In genomic region chr3:36532738-36533137, GRCm38 (mm10) we compare ENCODE assay signal across 15 mouse cellular contexts. TPM values are rescaled to one million over a fixed set of nuclear protein-coding genes. Genes with fewer than 3 reads are reported as not detected.
DNase-seq lines count a peak whose midpoint lies in the region; ATAC-seq lines count a peak whose summit lies in the region.
"Had no signal": no experiment of that assay in that cellular context is flagged by ENCODE, and none has a peak within 500 bp of the region (broad histone marks: within the 10 kb centered on the region; RNA-seq: fewer than 3 reads in every experiment).

No protein-coding gene starts in this region.

- no peak overlapping the region for H3K27ac ChIP-seq in liver, embryonic 15.5 days (replicated peaks)
- peak overlapping the region; percentile 71 for H3K27ac ChIP-seq in limb, embryonic 10.5 days
- H3K27ac ChIP-seq in stomach, embryonic 16.5 days (ENCODE audit: low read length) = peak overlapping the region; percentile 62
- H3K27ac ChIP-seq: hindbrain, embryonic 15.5 days had no signal

- no peaks in the 10 kb centered on the region for H3K9me3 ChIP-seq in liver, embryonic 15.5 days (replicated peaks)
- no peaks in the 10 kb centered on the region for H3K9me3 ChIP-seq in limb, embryonic 10.5 days (replicated peaks)
- no peaks in the 10 kb centered on the region for H3K9me3 ChIP-seq in stomach, embryonic 16.5 days (replicated peaks; ENCODE audit: control insufficient read depth, low read length)
- H3K9me3 ChIP-seq: hindbrain, embryonic 15.5 days had no signal

- DNase-seq in embryo, embryonic 10.5 days (ENCODE audit: low spot score) = peak; percentile 15
- no peak for DNase-seq in embryo, embryonic 11 days
- no peak for DNase-seq in liver
- no peak for DNase-seq in limb, embryonic 10.5 days (ENCODE audit: low spot score)
- no peak for DNase-seq in left cerebral cortex, postnatal 36 days (ENCODE audit: low spot score in 2 of 2)
- no peak for DNase-seq in cerebellum, postnatal 4 days (ENCODE audit: low spot score in 2 of 2)
- DNase-seq: adrenal gland, adult 8-10 months; heart, adult 18-20 months had no signal

- peaks cover 4% of the 10 kb centered on the region; the same call in 1 of the 2 replicates for H3K4me1 ChIP-seq in liver, embryonic 15.5 days (replicated peaks)
- H3K4me1 ChIP-seq in limb, embryonic 10.5 days = peaks cover 23% of the 10 kb centered on the region
- H3K4me1 ChIP-seq in stomach, embryonic 16.5 days (ENCODE audit: control insufficient read depth, insufficient read depth, low read length) = peaks cover 13% of the 10 kb centered on the region

- no peak for ATAC-seq in liver, embryonic 15.5 days (ENCODE audit: insufficient read depth)
- no peak for ATAC-seq in stomach, embryonic 16.5 days (ENCODE audit: insufficient read depth, low FRiP score)

- peaks cover 28% of the 10 kb centered on the region for H3K27me3 ChIP-seq in liver, embryonic 15.5 days
- peaks cover 23% of the 10 kb centered on the region for H3K27me3 ChIP-seq in limb, embryonic 10.5 days (ENCODE audit: low read depth, poor library complexity, severe bottlenecking)
- H3K27me3 ChIP-seq in stomach, embryonic 16.5 days (ENCODE audit: control insufficient read depth, insufficient read depth, low read length) = no peaks in the 10 kb centered on the region
- H3K27me3 ChIP-seq: hindbrain, embryonic 15.5 days had no signal

- no peaks in the 10 kb centered on the region for H3K36me3 ChIP-seq in liver, embryonic 15.5 days (replicated peaks)
- no peaks in the 10 kb centered on the region for H3K36me3 ChIP-seq in limb, embryonic 10.5 days
- H3K36me3 ChIP-seq in stomach, embryonic 16.5 days (ENCODE audit: control insufficient read depth, insufficient read depth, low read length) = no peaks in the 10 kb centered on the region
- H3K36me3 ChIP-seq: hindbrain, embryonic 15.5 days had no signal

- peak overlapping the region; percentile 6; the same call in 1 of the 2 replicates for H3K4me2 ChIP-seq in liver, embryonic 15.5 days
- 0 out of 2 replicates have a peak overlapping the region, but pooled peaks have one; percentile 15 for H3K4me2 ChIP-seq in stomach, embryonic 16.5 days (ENCODE audit: low read depth, low read length)

- no peak overlapping the region for H3K4me3 ChIP-seq in liver, embryonic 15.5 days (replicated peaks)
- no peak overlapping the region for H3K4me3 ChIP-seq in limb, embryonic 10.5 days
- peak overlapping the region; percentile 44; the same call in 1 of the 2 replicates for H3K4me3 ChIP-seq in stomach, embryonic 16.5 days (replicated peaks; ENCODE audit: low read length)

- intact Hi-C loops in left cerebral cortex, postnatal 36 days (cut with DNase I) = no loop called here

- 44% methylated on average over 7 of the region's 7 CpGs for WGBS in liver, embryonic 15.5 days (ENCODE audit: insufficient replicate concordance)
- WGBS in limb, embryonic 10.5 days = 31% methylated on average over 7 of the region's 7 CpGs
- 25% methylated on average over 7 of the region's 7 CpGs for WGBS in stomach, embryonic 16.5 days

- no peak overlapping the region for H3K9ac ChIP-seq in liver, embryonic 15.5 days
- no peak overlapping the region for H3K9ac ChIP-seq in stomach, embryonic 16.5 days (ENCODE audit: low read length)
- H3K9ac ChIP-seq: hindbrain, embryonic 15.5 days had no signal

RNA-seq across cellular contexts. Expression of gene Gm11549, which starts 11.1 kb away (rescaled TPM):
- polyA plus RNA-seq in liver, embryonic 15.5 days (2015; fragmentation: Nextera tagmentation; extraction: Ambion mirVana) = not detected in 2 replicates
- not detected in 2 replicates for polyA plus RNA-seq in limb, embryonic 10.5 days (2016; fragmentation: Nextera tagmentation; extraction: Ambion mirVana)
- 0.13 and 0.30 TPM in 2 replicates for polyA plus RNA-seq in stomach, embryonic 16.5 days (2015; fragmentation: Nextera tagmentation; extraction: Ambion mirVana)
- total RNA-seq in left cerebral cortex, postnatal 36 days (2021) = 10 to 100 TPM; 32.8 to 42.1 TPM
- total RNA-seq: adrenal gland, adult 8-10 months; heart, adult 18-20 months; megakaryocyte-erythroid progenitor cell, adult 5-6 weeks; monocyte, adult 5-6 weeks; neutrophil, adult 5-6 weeks had no signal
- polyA plus RNA-seq: kidney, embryonic 16.5 days had no signal

RNA-seq across cellular contexts. Expression of gene Exosc9, which starts 19.7 kb away (rescaled TPM):
- polyA plus RNA-seq in liver, embryonic 15.5 days (2015; fragmentation: Nextera tagmentation; extraction: Ambion mirVana) = 38.1 and 43.7 TPM in 2 replicates
- 93.1 and 98.5 TPM in 2 replicates for polyA plus RNA-seq in limb, embryonic 10.5 days (2016; fragmentation: Nextera tagmentation; extraction: Ambion mirVana)
- 49.9 and 50.4 TPM in 2 replicates for polyA plus RNA-seq in stomach, embryonic 16.5 days (2015; fragmentation: Nextera tagmentation; extraction: Ambion mirVana)
- total RNA-seq in left cerebral cortex, postnatal 36 days (2021) = 10 to 100 TPM; 39.1 to 41.9 TPM

RNA-seq across cellular contexts. Expression of gene Ccna2, which starts 39.2 kb away (rescaled TPM):
- 251 and 253 TPM in 2 replicates for polyA plus RNA-seq in liver, embryonic 15.5 days (2015; fragmentation: Nextera tagmentation; extraction: Ambion mirVana)
- polyA plus RNA-seq in limb, embryonic 10.5 days (2016; fragmentation: Nextera tagmentation; extraction: Ambion mirVana) = 244 TPM in 2 replicates
- polyA plus RNA-seq in stomach, embryonic 16.5 days (2015; fragmentation: Nextera tagmentation; extraction: Ambion mirVana) = 146 and 152 TPM in 2 replicates
- total RNA-seq in left cerebral cortex, postnatal 36 days (2021) = 1 to 10 TPM; 1.3 to 1.7 TPM
- total RNA-seq: neutrophil, adult 5-6 weeks had no signal

RNA-seq across cellular contexts. Expression of gene 1810062G17Rik, which starts 57.0 kb away (rescaled TPM):
- polyA plus RNA-seq in liver, embryonic 15.5 days (2015; fragmentation: Nextera tagmentation; extraction: Ambion mirVana) = 1.1 and 1.2 TPM in 2 replicates
- 0.55 and 0.84 TPM in 2 replicates for polyA plus RNA-seq in limb, embryonic 10.5 days (2016; fragmentation: Nextera tagmentation; extraction: Ambion mirVana)
- 1.4 and 2.8 TPM in 2 replicates for polyA plus RNA-seq in stomach, embryonic 16.5 days (2015; fragmentation: Nextera tagmentation; extraction: Ambion mirVana)
- not detected for total RNA-seq in left cerebral cortex, postnatal 36 days (2021)
- total RNA-seq: heart, adult 18-20 months; megakaryocyte-erythroid progenitor cell, adult 5-6 weeks; monocyte, adult 5-6 weeks had no signal

RNA-seq across cellular contexts. Expression of gene Anxa5, which starts 57.0 kb away (rescaled TPM):
- polyA plus RNA-seq in liver, embryonic 15.5 days (2015; fragmentation: Nextera tagmentation; extraction: Ambion mirVana) = 76.1 and 91.9 TPM in 2 replicates
- polyA plus RNA-seq in limb, embryonic 10.5 days (2016; fragmentation: Nextera tagmentation; extraction: Ambion mirVana) = 99.2 and 115 TPM in 2 replicates
- polyA plus RNA-seq in stomach, embryonic 16.5 days (2015; fragmentation: Nextera tagmentation; extraction: Ambion mirVana) = 323 and 376 TPM in 2 replicates
- 10 to 100 TPM; 64.2 to 67.8 TPM for total RNA-seq in left cerebral cortex, postnatal 36 days (2021)
